Mouse (Mus musculus): ENCODE results near the gene Gm16181. TPM values are rescaled to one million over a fixed set of nuclear protein-coding genes. Genes with fewer than 3 reads are reported as not detected.

The Gm16181 gene
- polyA plus RNA-seq, 1 experiment, result not detected

DNA sequence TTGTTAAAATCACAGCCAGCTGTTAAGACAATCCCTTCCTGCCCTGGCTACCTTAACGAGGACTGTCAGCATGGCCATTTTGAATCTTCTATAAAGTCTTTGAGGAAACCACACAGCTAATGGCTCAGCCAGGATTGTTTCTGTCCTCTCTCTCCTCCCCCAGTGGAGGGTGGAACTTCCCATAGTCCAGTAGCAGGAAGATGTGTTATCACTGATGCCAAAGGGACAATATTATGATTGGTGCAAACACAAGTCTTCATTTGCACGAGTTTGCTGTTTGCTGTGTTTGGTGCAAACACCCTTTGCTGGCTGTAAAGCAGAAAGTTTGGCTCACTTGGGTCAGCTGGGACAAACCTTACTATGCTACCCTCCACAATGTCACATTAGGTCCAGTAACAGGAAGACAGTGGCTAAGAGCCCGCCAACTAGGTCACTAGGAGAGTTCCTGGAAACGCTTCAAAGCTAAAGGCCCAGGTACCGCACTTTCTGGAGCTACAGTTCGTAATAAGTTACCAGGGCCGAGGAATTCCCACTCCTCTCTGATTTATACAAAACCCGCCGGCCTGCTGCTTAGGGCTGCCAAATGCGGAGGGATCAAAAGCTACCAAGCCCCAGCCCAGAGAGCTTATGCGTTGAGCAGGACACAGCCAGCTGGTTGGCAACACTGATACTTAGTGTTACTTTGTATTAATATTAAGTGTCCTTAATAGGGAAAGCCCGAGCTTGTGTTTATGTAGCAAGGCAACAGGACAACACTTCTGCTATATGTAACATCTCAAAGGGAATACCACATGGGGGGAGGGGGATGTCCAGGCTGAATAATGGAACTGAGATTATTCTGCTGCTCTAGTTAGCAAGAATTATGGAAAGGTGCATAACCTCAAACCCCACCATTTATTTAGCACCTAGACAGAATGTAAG lies 20.0 kb downstream of the Gm16181 start:
- Histone ChIP-seq H3K9me3 (ENCODE audit: control insufficient read depth, low read length) (no peaks in the 10 kb centered on the region), H3K4me1 (ENCODE audit: control insufficient read depth) (peaks cover 65% of the 10 kb centered on the region), H3K27me3 (ENCODE audit: control insufficient read depth) (no peaks in the 10 kb centered on the region), H3K36me3 (ENCODE audit: control insufficient read depth) (peaks cover 30% of the 10 kb centered on the region), H3K4me3 (replicated peaks) (peak overlapping the region; percentile 82)
- no peak for TF ChIP-seq TAL1 (IDR thresholded peaks at IDR 0.05; ENCODE audit: low read length)
- no peak for TF ChIP-seq GATA1 (IDR thresholded peaks at IDR 0.05; ENCODE audit: low read length)

DNA sequence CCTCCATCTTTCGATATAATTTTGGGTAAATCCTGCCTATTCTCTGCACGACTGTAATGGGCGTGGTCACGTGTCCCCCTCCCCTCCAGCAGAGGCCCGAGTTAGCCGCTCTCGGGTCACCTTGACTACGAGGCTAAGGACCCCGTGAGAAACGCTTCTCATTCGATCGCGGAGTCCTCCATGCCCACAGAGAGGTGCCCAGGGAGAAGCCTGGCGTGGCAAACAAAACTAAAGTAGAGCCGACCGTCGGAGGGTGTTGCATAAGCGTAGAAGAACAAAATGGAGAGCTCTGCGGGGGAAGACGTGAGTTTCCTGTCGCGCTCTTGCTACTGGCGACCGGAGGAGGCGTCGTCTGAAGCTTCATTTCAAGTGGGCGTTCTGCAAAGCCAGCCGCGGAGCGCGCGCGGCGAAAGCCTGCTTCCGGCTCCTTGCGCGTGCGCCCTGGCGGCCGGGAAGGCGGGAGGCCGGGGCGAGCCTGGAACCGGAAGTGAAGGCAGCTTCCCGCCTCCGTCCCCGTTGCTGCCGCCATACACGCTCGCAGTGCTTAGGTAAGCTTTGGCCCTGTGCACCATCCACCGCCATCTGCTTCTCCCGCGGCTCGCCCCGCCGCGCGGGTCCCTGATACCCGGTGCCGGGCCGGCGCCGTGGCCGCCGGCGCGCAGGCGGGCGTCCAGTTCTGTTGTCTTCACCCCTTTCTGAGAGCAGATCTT lies 20.8 kb downstream of the Gm16181 start, which contains the start of gene Ddx39b:
TSS of gene Ddx39b (plus strand) at position 442 of the 710 bp plus-strand sequence.
- peaks cover 63% of the 10 kb centered on the region for H3K4me1 ChIP-seq (ENCODE audit: control insufficient read depth)
- no peaks in the 10 kb centered on the region for H3K27me3 ChIP-seq (ENCODE audit: control insufficient read depth)
- H3K4me3 ChIP-seq (replicated peaks), result peak within 1 kb of the TSS; percentile 82
- TF ChIP-seq GATA1 (IDR thresholded peaks at IDR 0.05; ENCODE audit: low read length) (no peak), TAL1 (IDR thresholded peaks at IDR 0.05; ENCODE audit: low read length) (no peak)
- peaks cover 38% of the 10 kb centered on the region for H3K36me3 ChIP-seq (ENCODE audit: control insufficient read depth)
- H3K9me3 ChIP-seq (ENCODE audit: control insufficient read depth, low read length), result no peaks in the 10 kb centered on the region

DNA sequence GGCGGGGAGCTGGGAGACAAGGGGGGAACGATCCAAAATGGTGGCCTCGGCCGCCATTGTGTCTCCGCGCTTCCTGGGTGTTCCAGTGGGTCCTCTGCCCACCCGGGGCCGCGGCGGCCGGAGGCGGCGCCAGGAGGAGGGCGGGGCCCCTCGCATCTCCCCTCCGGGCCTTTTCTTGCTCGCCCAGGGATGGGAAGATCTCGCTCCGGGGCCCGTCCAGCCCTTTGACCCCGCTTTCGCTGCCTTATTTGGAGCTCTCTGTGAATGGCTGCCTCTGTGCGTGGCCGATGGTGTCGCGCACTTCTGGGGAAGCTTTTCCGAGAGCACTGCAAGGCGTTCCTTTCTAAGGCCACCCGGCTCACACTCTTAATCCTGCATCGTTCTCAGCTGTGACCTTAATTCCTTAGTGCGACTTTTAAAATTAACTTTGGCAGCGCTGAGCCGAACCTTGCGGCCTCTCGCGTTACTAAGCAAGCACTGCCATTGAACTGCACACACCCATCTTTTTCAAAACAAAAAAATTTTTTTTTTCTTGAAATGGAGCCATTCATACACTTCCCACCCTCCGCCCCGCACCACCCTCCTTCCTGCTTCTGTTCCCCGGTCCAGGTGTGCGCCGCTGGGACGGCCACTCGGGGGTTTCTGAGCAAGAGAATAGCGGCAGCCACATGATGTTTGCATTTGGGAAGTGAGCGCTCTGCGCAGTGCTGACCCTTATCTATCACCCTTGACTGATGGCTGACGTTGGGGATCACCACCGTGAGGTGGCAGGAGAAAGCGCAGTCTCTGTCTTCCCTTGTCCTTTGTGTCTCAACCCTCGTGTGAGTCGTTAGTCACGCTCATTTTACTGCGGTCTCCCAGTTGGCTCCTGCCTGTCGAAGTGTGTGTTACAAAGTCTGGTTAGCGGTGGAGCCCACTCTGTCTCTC lies 21.6 kb downstream of the Gm16181 start:
- Histone ChIP-seq H3K4me1 (ENCODE audit: control insufficient read depth) (peaks cover 61% of the 10 kb centered on the region), H3K9me3 (ENCODE audit: control insufficient read depth, low read length) (no peaks in the 10 kb centered on the region), H3K4me3 (replicated peaks) (peak overlapping the region; percentile 82), H3K27me3 (ENCODE audit: control insufficient read depth) (no peaks in the 10 kb centered on the region), H3K36me3 (ENCODE audit: control insufficient read depth) (peaks cover 47% of the 10 kb centered on the region)
- TF ChIP-seq TAL1 (IDR thresholded peaks at IDR 0.05; ENCODE audit: low read length) (no peak), GATA1 (IDR thresholded peaks at IDR 0.05; ENCODE audit: low read length) (peak; percentile 82)

DNA sequence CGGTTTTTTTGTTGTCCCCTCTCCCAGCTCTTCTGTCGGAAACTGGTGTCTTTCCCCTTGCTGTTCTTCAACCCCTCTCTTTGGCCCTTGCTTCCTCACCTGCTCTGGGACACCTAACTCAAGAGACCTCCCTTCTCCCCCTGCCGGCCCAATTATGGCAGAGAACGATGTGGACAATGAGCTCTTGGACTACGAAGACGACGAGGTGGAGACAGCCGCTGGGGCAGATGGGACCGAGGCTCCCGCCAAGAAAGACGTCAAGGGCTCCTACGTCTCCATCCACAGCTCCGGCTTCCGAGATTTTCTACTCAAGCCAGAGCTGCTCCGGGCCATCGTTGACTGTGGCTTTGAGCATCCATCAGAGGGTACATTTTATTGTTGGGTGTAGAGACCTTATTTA lies 22.5 kb downstream of the Gm16181 start:
- TF ChIP-seq TAL1 (IDR thresholded peaks at IDR 0.05; ENCODE audit: low read length) (no peak), GATA1 (IDR thresholded peaks at IDR 0.05; ENCODE audit: low read length) (no peak)
- Histone ChIP-seq H3K36me3 (ENCODE audit: control insufficient read depth) (peaks cover 55% of the 10 kb centered on the region), H3K4me1 (ENCODE audit: control insufficient read depth) (peaks cover 61% of the 10 kb centered on the region), H3K27me3 (ENCODE audit: control insufficient read depth) (no peaks in the 10 kb centered on the region), H3K4me3 (replicated peaks) (peak overlapping the region; percentile 82), H3K9me3 (ENCODE audit: control insufficient read depth, low read length) (no peaks in the 10 kb centered on the region)

DNA sequence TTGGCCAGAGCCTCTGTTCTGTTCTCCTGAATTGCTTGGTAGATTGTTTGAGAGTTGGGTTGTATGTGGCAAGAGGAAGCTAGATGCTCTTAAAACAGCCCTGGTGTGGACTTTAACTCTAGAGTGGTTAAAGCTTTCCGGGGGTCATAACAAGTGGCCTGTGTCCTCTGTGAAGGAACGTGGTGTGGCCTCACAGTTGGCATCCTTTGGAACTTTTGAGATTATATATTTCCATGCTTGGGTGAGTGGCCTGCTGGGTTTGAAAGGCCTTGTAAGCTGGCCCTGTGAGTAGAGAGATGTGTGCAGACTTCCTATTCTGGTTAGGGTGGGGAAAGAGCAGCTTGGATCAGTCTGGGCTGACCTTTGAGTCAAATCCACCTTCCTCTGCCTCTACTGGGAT lies 24.4 kb downstream of the Gm16181 start:
- Histone ChIP-seq H3K27me3 (ENCODE audit: control insufficient read depth) (no peaks in the 10 kb centered on the region), H3K4me1 (ENCODE audit: control insufficient read depth) (peaks cover 58% of the 10 kb centered on the region), H3K9me3 (ENCODE audit: control insufficient read depth, low read length) (no peaks in the 10 kb centered on the region), H3K4me3 (replicated peaks) (no peak overlapping the region), H3K36me3 (ENCODE audit: control insufficient read depth) (peaks cover 74% of the 10 kb centered on the region)
- TF ChIP-seq TAL1 (IDR thresholded peaks at IDR 0.05; ENCODE audit: low read length), result no peak
- TF ChIP-seq GATA1 (IDR thresholded peaks at IDR 0.05; ENCODE audit: low read length), result no peak

DNA sequence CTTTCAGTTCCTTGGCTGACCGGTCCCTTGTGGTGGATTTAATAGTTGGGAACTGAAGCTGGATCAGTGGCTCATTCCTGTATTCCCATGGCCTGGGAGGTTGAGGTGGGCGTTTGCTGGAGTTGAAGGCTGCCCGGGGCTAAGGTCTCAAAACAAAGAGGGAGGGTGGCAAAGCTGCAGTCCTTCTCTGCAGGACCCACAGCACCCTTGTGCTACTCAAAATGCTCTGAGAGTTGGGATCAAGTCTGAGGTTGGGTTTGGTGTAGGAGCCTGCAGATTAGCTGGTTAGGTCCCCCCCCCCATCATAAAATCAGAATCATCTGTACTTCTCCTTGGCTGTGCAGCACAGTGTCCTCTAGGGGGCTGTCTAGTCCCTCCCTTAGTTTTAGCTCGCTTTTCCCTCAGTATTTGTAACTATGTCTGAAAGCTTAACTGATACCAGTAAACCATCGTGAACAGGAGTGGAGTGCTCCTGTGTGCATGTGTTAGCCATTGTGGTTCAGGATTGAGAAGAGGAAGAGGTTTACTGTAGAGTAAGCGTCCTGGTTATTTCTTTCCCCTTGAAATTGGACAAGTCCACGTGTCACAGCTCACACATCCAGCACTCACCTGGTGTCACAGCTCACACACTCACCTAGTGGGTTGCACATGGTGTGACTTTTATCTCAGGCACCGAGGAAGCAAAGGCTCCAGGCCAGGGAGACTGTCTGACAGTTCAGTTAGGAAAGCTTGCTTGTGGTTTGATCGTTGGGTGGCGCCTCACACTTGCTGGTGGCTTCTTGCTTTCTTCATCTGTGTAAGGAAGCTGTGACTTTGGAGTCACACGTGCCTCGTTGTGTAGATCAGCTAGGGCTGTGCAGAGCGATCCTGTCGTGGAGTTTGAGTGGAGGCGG lies 25.3 kb downstream of the Gm16181 start:
- Histone ChIP-seq H3K27me3 (ENCODE audit: control insufficient read depth) (no peaks in the 10 kb centered on the region), H3K9me3 (ENCODE audit: control insufficient read depth, low read length) (no peaks in the 10 kb centered on the region), H3K4me1 (ENCODE audit: control insufficient read depth) (peaks cover 49% of the 10 kb centered on the region), H3K4me3 (replicated peaks) (no peak overlapping the region), H3K36me3 (ENCODE audit: control insufficient read depth) (peaks cover 84% of the 10 kb centered on the region)
- no peak for TF ChIP-seq TAL1 (IDR thresholded peaks at IDR 0.05; ENCODE audit: low read length)
- no peak for TF ChIP-seq GATA1 (IDR thresholded peaks at IDR 0.05; ENCODE audit: low read length)

DNA sequence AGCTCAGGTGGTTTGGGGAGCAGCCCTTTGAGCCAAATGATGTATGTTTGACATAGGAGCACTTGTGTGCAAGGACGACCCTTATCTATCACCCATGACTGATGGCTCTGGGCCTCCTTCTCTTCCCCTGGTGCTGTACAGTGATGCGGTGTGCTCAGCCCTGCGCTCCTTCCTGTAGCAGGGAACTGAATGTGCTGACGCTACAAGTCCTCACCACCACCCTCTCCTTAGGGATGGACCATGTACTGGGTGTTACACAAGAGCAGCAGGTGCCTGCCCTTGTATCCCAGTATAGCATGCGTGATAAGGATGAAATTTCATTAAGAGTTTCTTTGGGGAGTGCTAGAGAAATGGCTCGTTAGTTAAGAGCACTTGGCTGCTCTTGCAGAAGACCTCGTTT lies 26.5 kb downstream of the Gm16181 start:
- peaks cover 94% of the 10 kb centered on the region for H3K36me3 ChIP-seq (ENCODE audit: control insufficient read depth)
- no peaks in the 10 kb centered on the region for H3K27me3 ChIP-seq (ENCODE audit: control insufficient read depth)
- no peak for TF ChIP-seq TAL1 (IDR thresholded peaks at IDR 0.05; ENCODE audit: low read length)
- no peak for TF ChIP-seq GATA1 (IDR thresholded peaks at IDR 0.05; ENCODE audit: low read length)
- peaks cover 44% of the 10 kb centered on the region for H3K4me1 ChIP-seq (ENCODE audit: control insufficient read depth)
- H3K4me3 ChIP-seq (replicated peaks), result no peak overlapping the region
- H3K9me3 ChIP-seq (ENCODE audit: control insufficient read depth, low read length), result no peaks in the 10 kb centered on the region

DNA sequence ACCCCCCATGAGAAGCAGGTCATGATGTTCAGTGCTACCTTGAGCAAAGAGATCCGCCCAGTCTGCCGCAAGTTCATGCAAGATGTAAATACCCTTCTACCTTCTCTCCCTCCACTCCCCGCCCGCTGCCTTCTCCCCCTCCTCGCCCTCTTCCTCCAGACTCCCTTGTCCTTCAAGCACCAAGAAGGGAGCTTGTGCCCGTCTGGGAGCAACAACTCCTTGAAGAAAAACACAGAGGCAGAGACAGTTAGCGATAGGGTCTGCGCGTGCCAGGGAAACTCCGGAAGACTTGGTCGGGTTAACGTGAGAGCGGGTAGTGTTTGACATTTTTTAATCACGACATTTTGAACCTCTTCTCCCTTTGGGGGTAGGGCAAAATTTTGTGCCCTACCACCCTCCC lies 28.4 kb downstream of the Gm16181 start:
- Histone ChIP-seq H3K4me3 (replicated peaks) (no peak overlapping the region), H3K27me3 (ENCODE audit: control insufficient read depth) (no peaks in the 10 kb centered on the region), H3K4me1 (ENCODE audit: control insufficient read depth) (peaks cover 29% of the 10 kb centered on the region), H3K36me3 (ENCODE audit: control insufficient read depth) (peaks cover 99% of the 10 kb centered on the region), H3K9me3 (ENCODE audit: control insufficient read depth, low read length) (no peaks in the 10 kb centered on the region)
- TF ChIP-seq GATA1 (IDR thresholded peaks at IDR 0.05; ENCODE audit: low read length) (no peak), TAL1 (IDR thresholded peaks at IDR 0.05; ENCODE audit: low read length) (no peak)

Data from erythroblast, embryonic 14.5 days (primary cell).